Mouse (Mus musculus) left cerebral cortex, postnatal 10 days (tissue): Measurements from ENCODE around the gene Tmem269. TPM values are rescaled to one million over a fixed set of nuclear protein-coding genes. Genes with fewer than 3 reads are reported as not detected.
A peak's percentile ranks its signal among the peaks of the same experiment; 100 is the strongest.

ENCODE experiments used
- DNase-seq, 2 experiments: peaks; one replicate each; pipeline ENCODE4 v3.0.0; 2021 to 2022; ENCODE audit warnings: low spot score in 2 of 2, mixed read lengths in 1 of 2; ENCODE audit errors: extremely low spot score in 1 of 2
- intact Hi-C: fragments of 180-260 bp; cut with DNase I; formaldehyde crosslinking; loops from one replicate; pipeline ENCODE4 v1.15.1; 2025
- total RNA-seq, 2 experiments: library from RNA; stranded (reverse); gene quantifications; 2 replicates each; pipeline ENCODE4 v1.2.3; 2021

Tmem269 gene
- total RNA-seq, 2 experiments from 2014 or later = 0.28 to 0.30 TPM

DNA sequence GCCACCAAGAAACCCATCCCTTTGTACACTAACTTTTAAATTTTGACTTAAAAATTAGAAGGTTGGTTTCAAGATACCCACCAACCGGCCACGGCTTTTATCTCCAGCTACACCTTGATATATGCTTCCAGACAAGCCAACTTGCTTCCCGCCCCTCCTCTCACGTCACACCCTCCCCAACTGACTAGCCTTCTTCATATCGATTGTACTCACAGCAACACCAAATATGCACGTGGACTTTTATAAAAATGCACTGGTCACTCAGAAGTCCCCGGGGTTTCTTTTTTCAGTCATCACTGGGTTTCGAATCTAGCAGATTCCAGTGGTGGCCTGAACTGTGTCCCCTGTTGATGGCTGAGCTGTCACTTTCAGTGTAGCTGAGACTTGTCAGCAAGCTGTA is 27.4 kb downstream of the Tmem269 start:
- DNase-seq = no peak
- intact Hi-C loops = no loop called here

DNA sequence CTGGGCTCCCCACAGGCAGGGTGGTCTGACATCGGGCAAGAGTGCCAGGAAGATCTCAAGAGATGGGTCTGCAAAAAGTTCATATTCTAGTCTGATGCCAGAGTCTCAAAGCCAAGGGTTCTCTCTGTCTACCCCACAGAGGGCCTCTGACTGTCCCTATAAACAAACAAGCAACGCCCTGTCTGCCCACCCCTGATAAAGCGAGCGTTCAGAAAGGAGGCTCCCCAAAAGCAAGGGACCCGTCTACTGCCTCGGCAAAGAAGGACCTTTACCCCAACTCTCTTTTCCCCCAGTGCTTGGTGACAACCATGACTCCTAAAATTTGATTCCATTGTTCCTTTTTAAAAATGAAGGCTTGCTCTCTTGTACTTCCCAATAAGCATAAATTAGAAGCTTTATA is 28.2 kb downstream of the Tmem269 start, which contains the start of gene Ermap:
Gene Ermap, minus strand, starts transcription at position 148 of the 400 bp plus-strand sequence.
- intact Hi-C loops = no loop called here
- DNase-seq = no peak

DNA sequence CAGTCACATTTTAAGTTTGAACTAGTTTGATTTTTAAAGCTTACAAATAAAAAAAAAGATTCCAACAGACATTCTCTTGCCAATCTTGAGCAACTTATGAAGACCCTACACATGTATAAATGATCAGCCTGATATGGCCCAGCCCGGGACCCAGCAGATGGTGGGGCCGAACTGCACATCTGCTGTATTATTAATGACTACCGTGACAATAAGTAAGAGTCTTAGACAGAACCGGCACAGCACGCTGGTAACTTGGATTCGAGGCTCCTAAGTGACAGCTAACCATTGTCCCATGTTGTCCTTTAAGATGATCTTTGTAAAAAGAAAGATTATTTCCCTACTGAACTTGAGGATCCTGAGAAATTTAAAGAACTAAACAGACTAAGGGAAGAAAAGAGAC is 28.6 kb downstream of the Tmem269 start:
- DNase-seq = no peak
- intact Hi-C loops = no loop called here

DNA sequence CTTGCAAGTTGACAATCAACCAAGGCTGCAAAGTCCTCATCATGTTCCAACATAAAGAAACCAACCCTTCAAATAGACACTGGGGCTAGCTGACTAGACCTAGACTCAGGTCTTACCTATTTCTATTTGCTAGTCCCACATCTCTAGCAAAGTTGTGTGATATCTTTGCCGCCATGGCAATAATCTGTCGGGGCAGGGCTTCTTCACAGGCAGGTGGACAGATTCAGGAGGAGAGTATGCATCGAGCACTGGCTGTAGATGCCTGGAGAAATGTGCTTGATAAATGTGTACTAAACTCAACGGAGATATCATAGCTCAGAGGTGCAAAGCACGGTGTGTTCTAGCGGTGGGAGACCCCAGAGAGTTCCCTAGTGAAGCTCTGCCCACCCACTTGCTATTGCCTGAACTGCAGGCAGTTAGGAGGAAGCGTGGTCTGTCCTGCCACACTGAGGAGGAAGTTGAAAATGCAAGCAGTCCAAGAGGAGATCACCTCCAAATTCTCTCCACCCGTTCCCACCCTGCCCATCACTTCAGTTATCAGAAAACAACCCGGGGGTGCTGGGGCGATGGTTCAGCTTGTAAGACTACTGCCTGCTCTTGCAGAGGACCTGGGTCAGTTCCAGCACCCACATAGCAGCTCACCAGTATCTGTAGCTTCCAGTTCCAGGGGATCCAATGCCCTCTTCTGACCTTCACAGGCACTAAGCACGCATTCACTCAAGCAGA is 29.8 kb downstream of the Tmem269 start:
- DNase-seq = no peak
- intact Hi-C loops = no loop called here

DNA sequence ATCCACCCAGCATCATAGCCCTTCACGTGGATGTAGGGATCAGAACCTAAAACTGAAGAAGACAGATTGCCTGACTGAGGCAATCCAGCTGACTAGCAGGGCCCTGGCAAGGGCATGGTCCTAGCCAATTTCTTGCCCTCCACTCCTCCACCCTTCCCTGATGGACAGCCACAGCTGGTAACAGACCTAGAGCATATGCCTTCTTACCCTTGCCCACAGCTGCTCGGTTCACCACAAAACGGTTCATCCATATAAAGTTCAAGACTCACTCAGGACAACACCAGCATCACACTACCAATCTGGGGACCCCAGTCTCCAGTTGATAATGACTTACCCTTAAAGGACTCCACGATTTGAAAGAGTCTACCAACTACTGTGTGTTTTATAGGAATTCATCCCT is 32.2 kb downstream of the Tmem269 start:
- no peak for DNase-seq
- intact Hi-C loops = no loop called here

DNA sequence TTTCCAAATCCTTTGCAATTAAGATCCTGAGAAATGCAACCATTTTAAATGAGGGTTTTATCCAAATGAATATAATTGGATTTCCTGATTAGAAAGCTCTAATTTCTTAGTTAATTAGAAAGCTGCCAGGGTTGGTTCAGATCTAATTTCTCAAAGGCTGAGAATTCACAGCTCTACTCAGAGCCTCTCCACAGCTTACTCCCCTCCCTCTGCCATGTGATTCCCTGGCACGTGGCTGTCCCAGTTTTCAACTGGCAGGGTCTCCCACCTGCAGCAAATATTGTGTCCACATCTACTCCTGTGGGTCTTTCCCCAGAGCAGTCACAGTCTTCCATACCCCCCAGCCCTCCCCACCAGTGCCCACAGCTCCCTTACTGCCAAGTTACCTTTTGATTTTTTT is 34.5 kb downstream of the Tmem269 start:
- intact Hi-C loops = no loop called here
- DNase-seq = no peak

DNA sequence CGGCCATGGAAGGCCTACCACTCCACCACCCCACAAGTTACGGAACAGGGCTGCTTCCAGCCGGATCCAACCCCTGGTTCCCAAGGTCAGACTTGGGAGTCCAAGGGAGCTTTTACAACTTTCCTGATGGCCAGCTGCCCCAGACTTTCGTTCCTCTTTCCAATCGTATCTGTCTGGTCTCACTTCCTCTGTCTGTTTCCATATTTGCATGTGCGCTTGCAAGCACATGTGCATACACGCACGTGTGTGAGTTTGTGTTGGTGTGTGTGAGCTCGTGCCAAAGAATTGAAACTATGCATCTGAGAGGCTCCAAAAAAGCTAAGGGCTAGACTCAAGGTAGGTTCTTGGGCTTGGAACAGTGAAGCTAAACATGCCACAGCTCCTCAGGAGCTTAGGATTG is 36.6 kb downstream of the Tmem269 start:
- no peak for DNase-seq
- intact Hi-C loops = no loop called here

DNA sequence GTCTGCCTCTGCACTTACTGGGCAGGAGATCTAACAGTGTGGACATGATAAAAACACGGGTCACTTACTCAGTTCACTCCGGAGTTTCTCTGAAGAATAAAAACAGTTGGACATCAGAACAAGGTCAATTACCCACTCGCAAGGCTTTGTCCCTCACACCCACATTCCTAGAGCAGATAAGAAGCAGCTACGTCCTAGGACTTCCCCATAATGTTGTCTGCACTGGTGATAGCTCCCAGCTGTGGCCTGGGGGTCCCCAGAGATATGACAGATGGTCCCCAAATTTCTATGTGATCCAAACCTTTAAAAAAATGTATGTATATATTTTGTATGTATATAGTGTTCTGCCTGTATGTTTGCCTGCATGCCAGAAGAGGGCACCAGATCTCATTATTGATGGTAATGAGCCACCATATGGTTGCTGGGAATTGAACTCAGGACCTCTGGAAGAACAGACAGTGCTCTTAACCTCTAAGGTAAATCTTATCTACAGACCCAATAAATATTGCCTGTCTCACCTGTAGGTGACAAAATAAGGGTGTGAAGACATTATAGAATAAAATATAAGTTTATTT is 37.8 kb downstream of the Tmem269 start:
- intact Hi-C loops = no loop called here
- no peak for DNase-seq

DNA sequence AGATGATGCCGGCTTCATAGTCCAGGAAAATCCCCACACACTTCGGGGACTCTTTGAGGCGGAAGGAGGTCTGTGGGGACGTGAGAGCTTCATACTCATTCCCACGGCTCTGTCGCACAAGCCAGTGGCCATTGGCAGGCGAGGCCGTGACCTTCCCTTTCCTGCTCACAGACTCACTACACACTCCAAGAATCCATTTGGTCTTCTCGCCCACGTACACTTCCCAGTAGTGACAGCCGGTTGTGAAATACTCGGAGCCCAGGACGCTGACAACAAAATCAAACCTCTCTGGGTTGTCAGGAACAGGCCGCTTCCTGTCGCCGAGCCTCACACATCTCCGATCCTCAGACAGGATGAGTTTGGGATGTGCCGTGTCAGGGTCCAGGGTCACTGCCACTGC is 39.7 kb downstream of the Tmem269 start:
- intact Hi-C loops = no loop called here

DNA sequence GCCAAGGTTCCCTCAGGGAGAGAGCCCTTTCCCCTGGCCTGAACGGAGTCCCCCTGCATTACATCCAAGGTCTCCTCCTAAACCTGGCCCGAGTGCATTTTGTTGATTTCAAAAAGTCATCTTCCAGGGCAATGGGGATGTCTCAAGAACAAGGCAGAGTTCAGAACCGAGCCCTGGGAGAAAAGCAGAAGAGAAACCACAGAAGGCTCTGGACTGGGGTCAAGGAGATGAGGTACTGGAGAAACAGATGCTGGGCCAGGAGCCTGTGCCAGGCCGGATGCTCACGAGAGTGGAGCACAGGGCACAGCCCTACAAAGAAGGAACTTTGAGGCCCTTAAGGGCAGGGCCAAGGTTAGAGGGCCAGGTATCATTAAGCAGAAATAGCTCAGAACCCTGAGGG is 40.3 kb downstream of the Tmem269 start:
- DNase-seq = peak in 1 of 2 experiments; percentile 29
- intact Hi-C loops = no loop called here

More for the DNA sequence above, 39.7 kb downstream of the Tmem269 start:
- DNase-seq = no peak

DNA sequence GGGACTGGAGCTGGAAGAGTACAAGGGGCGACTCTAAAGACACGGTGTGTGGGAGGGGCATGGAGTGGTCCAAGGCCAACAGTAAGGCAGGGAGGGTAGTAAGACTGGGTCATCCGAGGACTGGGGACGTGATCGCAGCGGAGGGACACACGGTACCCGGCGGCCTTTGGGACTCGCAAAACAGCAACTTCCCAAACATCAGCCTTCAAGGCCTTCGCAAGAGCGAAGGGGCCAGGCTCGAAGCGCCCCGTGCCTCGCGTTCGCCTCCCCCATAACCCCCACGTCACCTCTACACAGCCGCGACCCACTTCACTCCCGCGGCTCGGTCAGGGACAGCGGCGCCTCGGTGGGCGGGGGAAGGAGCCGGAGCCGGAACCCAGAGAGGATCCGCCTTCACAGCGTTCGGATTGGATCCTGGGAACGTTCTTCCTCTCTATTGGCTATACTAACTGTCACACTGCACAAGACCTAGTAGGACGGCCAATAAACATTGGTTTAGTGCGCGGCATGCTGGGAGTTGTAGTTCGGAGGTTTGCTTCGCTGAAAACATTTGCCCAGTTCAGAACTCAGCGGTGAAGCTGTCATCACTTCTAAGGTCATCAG is 44.1 kb downstream of the Tmem269 start, which contains the start of gene Zfp691:
Gene Zfp691, minus strand, starts transcription at position 345 of the 603 bp plus-strand sequence.
- intact Hi-C loops = no loop called here
- DNase-seq = peak; percentile 96 to 98

DNA sequence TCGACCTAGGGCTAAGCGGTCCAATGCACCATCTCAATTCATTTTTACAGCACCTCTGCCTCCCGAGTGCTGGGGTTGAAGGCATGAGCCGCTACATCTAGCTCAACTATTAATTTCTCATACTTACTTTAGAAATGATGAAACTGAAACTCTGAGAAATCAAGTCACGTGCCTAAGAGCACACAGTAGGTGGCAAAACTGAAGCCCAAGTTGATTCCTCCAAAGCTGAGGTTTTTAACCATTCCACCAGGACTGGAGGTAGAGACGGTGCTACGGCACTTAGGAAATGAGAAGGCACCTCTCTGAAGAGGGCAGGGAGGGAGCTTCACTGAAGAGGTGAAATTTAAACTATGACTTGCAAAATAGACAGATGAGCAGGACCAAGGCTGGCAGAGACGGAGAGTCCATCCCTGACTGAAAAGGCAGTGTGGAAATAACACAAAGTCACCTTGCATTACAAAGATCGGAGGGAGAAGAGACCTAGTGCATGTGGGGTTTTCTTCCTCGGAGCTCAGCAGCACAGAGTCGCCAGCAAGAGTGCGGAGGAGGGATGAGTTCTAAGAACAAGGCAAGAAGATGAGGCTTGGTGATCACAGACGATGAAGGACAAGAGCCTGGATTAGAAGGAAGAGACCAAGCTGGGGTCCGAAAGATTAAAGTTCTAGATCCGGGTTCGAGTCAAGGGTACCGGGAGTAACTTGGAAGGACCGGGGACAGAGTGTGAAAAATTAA is 44.9 kb downstream of the Tmem269 start:
- DNase-seq = no peak
- intact Hi-C loops = no loop called here

DNA sequence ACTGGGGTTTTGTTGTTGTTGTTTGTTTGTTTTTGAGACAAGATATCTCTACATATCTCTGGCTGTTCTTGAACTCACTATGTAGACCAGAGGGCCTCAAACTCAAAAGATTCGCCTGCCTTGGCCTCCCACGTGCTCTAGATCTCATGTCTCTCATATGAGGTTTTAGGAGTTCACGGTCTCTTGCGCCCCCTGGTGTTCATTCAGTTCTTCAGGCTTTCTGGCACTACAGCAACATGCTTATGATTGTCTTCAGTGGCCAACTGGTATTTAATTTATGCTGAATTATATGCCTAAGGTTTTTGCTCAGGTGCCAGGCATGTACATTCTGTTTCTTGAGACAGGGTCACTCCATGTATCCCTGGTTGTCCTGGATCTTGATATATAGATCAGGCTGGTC is 50.4 kb downstream of the Tmem269 start:
- peak; percentile 85 for DNase-seq
- intact Hi-C loops = loop anchor here (1.0 to 5.0 kb wide), 2 partner anchors 35 to 162 kb away; no protein-coding TSS in a partner anchor

DNA sequence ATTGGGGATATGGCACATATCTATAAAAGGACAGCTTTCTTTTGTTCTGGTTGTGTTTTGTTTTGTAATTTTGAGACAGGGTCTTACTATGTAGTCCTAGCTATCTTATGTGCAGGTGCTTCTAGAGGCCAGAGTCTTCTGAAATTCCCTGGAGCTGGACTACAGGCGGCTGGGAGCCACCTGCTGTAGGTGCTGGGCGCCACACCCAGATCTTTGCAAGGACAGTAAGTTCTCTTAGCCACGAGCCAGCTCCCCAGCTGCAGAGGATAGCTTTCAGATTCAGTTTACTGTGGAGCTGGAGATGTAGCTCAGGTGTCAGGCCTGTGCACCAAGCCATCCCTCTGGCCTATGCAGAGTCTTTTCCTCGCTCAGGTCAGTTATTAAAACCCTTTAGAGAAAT is 50.9 kb downstream of the Tmem269 start:
- intact Hi-C loops = loop anchor here (1.0 to 5.0 kb wide), 2 partner anchors 35 to 162 kb away; no protein-coding TSS in a partner anchor
- DNase-seq = no peak

DNA sequence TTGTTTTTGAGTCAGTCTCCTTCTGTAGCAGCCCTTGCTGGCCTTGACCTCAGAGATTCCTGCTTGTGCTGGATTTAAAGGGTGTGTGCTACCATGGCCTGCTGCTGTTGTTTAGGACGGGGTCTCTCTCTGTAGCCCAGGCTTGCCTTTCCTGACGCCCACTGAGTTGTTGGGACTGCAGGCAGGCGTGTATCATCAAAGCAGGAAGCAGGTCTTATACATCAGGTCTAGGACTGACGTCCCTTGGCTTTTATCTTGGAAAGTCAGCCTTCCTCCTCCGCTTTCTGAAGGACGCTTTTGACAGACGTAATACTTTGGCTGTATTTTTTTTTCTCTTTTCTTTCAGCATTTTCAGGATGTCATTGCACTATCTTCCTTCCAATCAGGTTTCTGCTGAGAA is 52.1 kb downstream of the Tmem269 start:
- intact Hi-C loops = loop anchor here (5.0 kb wide), 1 partner anchor 36 kb away; no protein-coding TSS in a partner anchor
- DNase-seq = no peak

DNA sequence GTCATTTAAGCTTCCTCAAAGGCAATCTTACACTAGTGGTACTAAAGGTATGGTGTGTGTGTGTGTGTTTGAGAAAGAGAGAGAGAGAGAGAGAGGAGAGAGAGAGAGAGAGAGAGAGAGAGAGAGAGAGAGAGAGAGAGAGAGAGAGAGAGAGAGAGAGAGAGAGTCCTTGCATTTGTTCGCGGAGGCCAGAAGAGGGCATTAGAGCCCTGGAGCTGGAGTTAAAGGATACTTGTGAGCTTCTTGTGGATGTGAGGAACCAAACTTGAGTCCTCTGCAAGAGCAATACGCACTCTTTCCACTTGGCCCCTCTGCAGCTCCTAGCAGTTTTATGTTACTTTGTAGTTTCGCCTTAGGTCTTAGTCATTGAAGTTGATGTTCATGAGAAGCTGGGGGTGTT is 55.0 kb downstream of the Tmem269 start:
- no peak for DNase-seq
- intact Hi-C loops = no loop called here

DNA sequence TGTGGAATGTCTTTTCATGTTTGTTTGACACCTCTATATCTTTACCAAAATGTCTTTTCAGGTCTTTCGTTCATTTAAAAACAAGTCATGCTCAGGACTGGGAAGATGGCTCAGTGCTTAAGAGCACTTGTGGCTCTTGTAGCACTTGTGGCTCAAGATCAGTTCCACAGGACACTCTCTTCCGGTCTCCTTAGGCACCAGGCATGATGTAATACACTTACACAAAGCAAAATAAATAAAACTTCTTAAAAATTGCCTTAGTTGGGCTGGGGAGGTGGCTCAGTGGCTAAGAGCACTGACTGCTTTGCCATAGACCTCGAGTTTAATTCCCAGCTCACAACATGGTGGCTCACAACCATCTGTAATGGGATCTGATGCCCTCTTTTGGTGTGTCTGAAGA is 56.7 kb downstream of the Tmem269 start:
- intact Hi-C loops = no loop called here
- DNase-seq = no peak

DNA sequence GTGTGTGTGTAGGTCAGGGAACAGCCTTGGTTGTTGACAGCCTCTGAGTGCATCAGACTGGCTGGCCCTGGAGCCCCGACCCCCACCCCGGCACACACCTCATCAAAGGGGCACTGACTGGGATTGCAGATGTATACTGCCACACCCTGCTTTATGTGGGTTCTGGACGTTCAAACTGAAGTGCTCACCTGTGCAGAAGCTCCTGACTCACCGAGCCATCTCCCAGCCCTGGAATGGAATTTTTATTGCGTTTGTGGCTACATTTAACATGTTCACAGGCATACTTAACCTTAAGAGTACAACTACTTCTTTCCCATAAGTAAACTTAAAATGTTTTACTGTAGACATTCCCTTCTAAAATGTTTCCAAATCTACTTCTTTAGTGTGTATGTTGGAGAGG is 60.1 kb downstream of the Tmem269 start:
- intact Hi-C loops = no loop called here
- no peak for DNase-seq

DNA sequence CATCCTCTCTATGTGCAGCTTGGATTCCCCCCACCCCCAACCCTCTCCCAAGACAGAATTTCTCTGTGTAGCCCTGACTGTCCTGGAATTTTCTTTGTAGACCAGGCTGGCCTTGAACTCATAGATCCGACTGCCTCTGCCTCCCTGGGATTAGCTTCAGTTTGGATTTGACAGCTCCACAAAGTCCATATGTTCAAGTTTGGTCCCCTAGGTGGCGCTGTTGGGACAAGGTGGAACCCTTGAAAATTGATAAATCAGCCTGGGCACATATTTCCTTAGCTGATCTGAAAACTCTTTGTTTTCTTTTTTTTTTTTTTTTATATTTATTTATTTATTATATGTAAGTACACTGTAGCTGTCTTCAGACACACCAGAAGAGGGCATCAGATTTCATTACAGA is 60.8 kb downstream of the Tmem269 start:
- peak in 1 of 2 experiments; percentile 65 for DNase-seq
- intact Hi-C loops = no loop called here
